8 mouse cellular contexts compared by ENCODE assay signal in the genomic region with DNA sequence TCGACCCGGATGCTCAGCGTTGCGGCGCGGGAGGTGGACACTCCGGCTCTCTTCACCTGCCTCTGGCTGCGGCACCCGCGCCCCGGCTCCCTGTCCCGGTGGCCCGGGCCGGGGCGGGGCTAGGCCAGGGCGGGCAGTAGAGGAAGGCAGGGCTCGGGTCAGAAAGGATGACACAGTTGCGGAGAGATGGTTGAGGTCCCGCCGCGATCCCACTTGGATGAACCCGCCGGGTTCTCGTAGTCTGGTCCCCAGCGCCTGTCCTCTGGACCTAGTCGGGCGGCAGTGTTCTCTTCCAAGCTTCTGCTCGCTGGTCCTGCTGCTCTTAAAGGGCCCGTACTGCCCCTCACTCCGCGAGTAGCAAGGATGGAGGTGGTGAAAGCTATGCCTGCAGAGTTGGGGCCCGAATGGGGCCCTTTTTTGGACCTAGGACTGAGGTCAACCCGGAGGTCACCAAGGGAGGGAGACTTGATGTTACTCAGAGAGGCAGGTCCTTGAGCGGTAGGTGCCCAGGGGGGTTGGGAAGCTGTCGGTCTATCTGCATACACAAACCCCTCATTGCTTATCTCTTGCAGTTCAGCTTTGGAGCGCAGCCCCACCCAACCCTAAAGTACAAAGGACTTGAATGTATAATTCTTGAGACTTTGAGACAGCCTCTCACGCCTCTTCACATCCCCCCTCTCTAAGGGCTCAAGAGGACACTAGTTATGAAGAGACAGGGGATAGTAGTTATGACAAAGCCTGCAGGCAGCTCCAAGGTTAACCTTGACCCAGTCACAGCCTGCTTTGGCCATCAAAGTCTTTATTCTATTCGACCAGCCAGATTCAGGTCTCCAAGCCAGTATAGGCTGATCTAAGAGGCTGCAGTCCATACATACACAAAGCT. TPM values are rescaled to one million over a fixed set of nuclear protein-coding genes. Genes with fewer than 3 reads are reported as not detected.
DNase-seq lines count a peak whose midpoint lies in the region; ATAC-seq and TF ChIP-seq lines count a peak whose summit lies in the region.

A gene (minus strand): TSS at position 540 of the 883 bp plus-strand sequence.

- peak; percentile 67 for ATAC-seq in kidney, embryonic 14.5 days (ENCODE audit: low FRiP score, low TSS enrichment)
- ATAC-seq in erythroid progenitor cell, adult 5-6 weeks (replicated peaks; ENCODE audit: low FRiP score, poor library complexity, severe bottlenecking) = peak; percentile 74
- peak; percentile 77 for ATAC-seq in hindbrain, embryonic 16.5 days
- peak; percentile 36; the same call in 1 of the 2 replicates for ATAC-seq in limb, embryonic 14.5 days (ENCODE audit: low FRiP score, low read depth)
- peak; percentile 68 for ATAC-seq in neural tube, embryonic 12.5 days (ENCODE audit: low FRiP score, low read depth)

- WGBS in kidney, embryonic 14.5 days = 1% methylated on average over 38 of the region's 38 CpGs
- under 1% methylated on average over 37 of the region's 38 CpGs for WGBS in hindbrain, embryonic 16.5 days
- 3% methylated on average over 25 of the region's 38 CpGs for WGBS in limb, embryonic 14.5 days
- WGBS in neural tube, embryonic 12.5 days = 1% methylated on average over 38 of the region's 38 CpGs

- H3K4me2 ChIP-seq in kidney, embryonic 14.5 days (replicated peaks; ENCODE audit: low read depth, low read length) = peak within 1 kb of the TSS; percentile 96
- H3K4me2 ChIP-seq in hindbrain, embryonic 16.5 days (ENCODE audit: low read length) = peak within 1 kb of the TSS; percentile 95
- peak within 1 kb of the TSS; percentile 84 for H3K4me2 ChIP-seq in limb, embryonic 14.5 days (replicated peaks; ENCODE audit: low read depth, low read length, severe bottlenecking)
- H3K4me2 ChIP-seq in neural tube, embryonic 12.5 days (replicated peaks) = peak within 1 kb of the TSS; percentile 76

- H3K9ac ChIP-seq in kidney, embryonic 14.5 days (ENCODE audit: low read depth, low read length) = peak within 1 kb of the TSS; percentile 66
- peak within 1 kb of the TSS; percentile 93 for H3K9ac ChIP-seq in hindbrain, embryonic 16.5 days (ENCODE audit: low read depth, low read length)
- peak within 1 kb of the TSS; percentile 76 for H3K9ac ChIP-seq in limb, embryonic 14.5 days (ENCODE audit: low read depth, low read length, severe bottlenecking)
- H3K9ac ChIP-seq in neural tube, embryonic 12.5 days = peak within 1 kb of the TSS; percentile 85

- peaks cover 10% of the 10 kb centered on the region for H3K4me1 ChIP-seq in kidney, embryonic 14.5 days (ENCODE audit: control insufficient read depth, insufficient read depth, low read length)
- peaks cover 4% of the 10 kb centered on the region; the same call in 1 of the 2 replicates for H3K4me1 ChIP-seq in brown adipose tissue, adult 24 weeks (ENCODE audit: control insufficient read depth, insufficient read depth, insufficient read length, low read length)
- H3K4me1 ChIP-seq in hindbrain, embryonic 16.5 days (ENCODE audit: control insufficient read depth, insufficient read depth, low read depth, low read length) = peaks cover 20% of the 10 kb centered on the region
- H3K4me1 ChIP-seq in limb, embryonic 14.5 days (ENCODE audit: control insufficient read depth, insufficient read depth, low read length) = peaks cover 11% of the 10 kb centered on the region
- H3K4me1 ChIP-seq in neural tube, embryonic 12.5 days = peaks cover 35% of the 10 kb centered on the region

- no peaks in the 10 kb centered on the region for H3K9me3 ChIP-seq in kidney, embryonic 14.5 days (ENCODE audit: control insufficient read depth, low read length)
- no peaks in the 10 kb centered on the region for H3K9me3 ChIP-seq in hindbrain, embryonic 16.5 days (ENCODE audit: control insufficient read depth, low read length)
- no peaks in the 10 kb centered on the region for H3K9me3 ChIP-seq in limb, embryonic 14.5 days (ENCODE audit: control insufficient read depth, low read length)
- no peaks in the 10 kb centered on the region for H3K9me3 ChIP-seq in neural tube, embryonic 12.5 days

- H3K36me3 ChIP-seq in kidney, embryonic 14.5 days (ENCODE audit: control insufficient read depth, insufficient read depth, low read length) = peaks cover 15% of the 10 kb centered on the region
- H3K36me3 ChIP-seq in hindbrain, embryonic 16.5 days (ENCODE audit: control insufficient read depth, insufficient read depth, low read length) = peaks cover 18% of the 10 kb centered on the region
- H3K36me3 ChIP-seq in limb, embryonic 14.5 days (ENCODE audit: control insufficient read depth, insufficient read depth, low read length) = peaks cover 23% of the 10 kb centered on the region
- H3K36me3 ChIP-seq in neural tube, embryonic 12.5 days = peaks cover 25% of the 10 kb centered on the region

- TF ChIP-seq POLR2A in limb, embryonic 14.5 days (IDR thresholded peaks at IDR 0.05; ENCODE audit: borderline replicate concordance, extremely low read depth, insufficient read depth, insufficient read length) = no peak

- H3K27me3 ChIP-seq in kidney, embryonic 14.5 days (ENCODE audit: control insufficient read depth, insufficient read depth, low read length) = peaks cover 21% of the 10 kb centered on the region
- H3K27me3 ChIP-seq in hindbrain, embryonic 16.5 days (replicated peaks; ENCODE audit: control insufficient read depth, insufficient read depth, low read length) = no peaks in the 10 kb centered on the region
- no peaks in the 10 kb centered on the region for H3K27me3 ChIP-seq in limb, embryonic 14.5 days (ENCODE audit: control insufficient read depth, insufficient read depth, low read length)
- H3K27me3 ChIP-seq in neural tube, embryonic 12.5 days (replicated peaks) = peaks cover 14% of the 10 kb centered on the region

- peak within 1 kb of the TSS; percentile 64 for H3K4me3 ChIP-seq in kidney, embryonic 14.5 days (ENCODE audit: low read length)
- H3K4me3 ChIP-seq in brown adipose tissue, adult 24 weeks (ENCODE audit: insufficient read depth, low read depth, low read length) = peak within 1 kb of the TSS; percentile 57
- peak within 1 kb of the TSS; percentile 78 for H3K4me3 ChIP-seq in hindbrain, embryonic 16.5 days (ENCODE audit: low read length)
- H3K4me3 ChIP-seq in limb, embryonic 14.5 days (replicated peaks; ENCODE audit: low read length) = peak within 1 kb of the TSS; percentile 63
- H3K4me3 ChIP-seq in neural tube, embryonic 12.5 days = peak within 1 kb of the TSS; percentile 73

- H3K27ac ChIP-seq in kidney, embryonic 14.5 days (ENCODE audit: low read depth, low read length) = no peak within 1 kb of the TSS
- H3K27ac ChIP-seq in brown adipose tissue, adult 24 weeks (replicated peaks; ENCODE audit: low read depth, low read length) = no peak within 1 kb of the TSS
- peak within 1 kb of the TSS; percentile 81 for H3K27ac ChIP-seq in hindbrain, embryonic 16.5 days (ENCODE audit: low read depth, low read length)
- no peak within 1 kb of the TSS for H3K27ac ChIP-seq in limb, embryonic 14.5 days (replicated peaks; ENCODE audit: low read depth, low read length)
- peak within 1 kb of the TSS; percentile 37; the same call in 1 of the 2 replicates for H3K27ac ChIP-seq in neural tube, embryonic 12.5 days

- no peak for DNase-seq in kidney, adult 18-20 months
- no peak for DNase-seq in limb, embryonic 14.5 days (ENCODE audit: low spot score)
- DNase-seq in adipocyte (ENCODE audit: low spot score) = no peak

RNA-seq across cellular contexts. Expression of the gene that starts here (rescaled TPM):
- polyA plus RNA-seq in kidney, embryonic 14.5 days (2014; fragmentation: Nextera tagmentation; extraction: Ambion mirVana) = 1.5 and 2.7 TPM in 2 replicates
- polyA plus RNA-seq in brown adipose tissue, adult 24 weeks (2012; ENCODE audit: insufficient read depth, insufficient read length, missing spikeins) = 0.36 TPM in 1 of 2 replicates, not detected in the other
- 314 and 326 TPM in 2 replicates for total RNA-seq in erythroid progenitor cell, adult 5-6 weeks (2015; ENCODE audit: low replicate concordance)
- 111 and 113 TPM in 2 replicates for total RNA-seq in erythroid progenitor cell, adult 5-6 weeks (2017; ENCODE audit: low replicate concordance)
- 33.7 and 36.2 TPM in 2 replicates for polyA plus RNA-seq in hindbrain, embryonic 16.5 days (2015; fragmentation: Nextera tagmentation; extraction: Ambion mirVana)
- 20.8 and 35.7 TPM in 2 replicates for polyA plus RNA-seq in limb, embryonic 14.5 days (2012; rRNA removed)
- polyA plus RNA-seq in limb, embryonic 14.5 days (2014; fragmentation: Nextera tagmentation; extraction: Ambion mirVana) = 4.8 and 5.0 TPM in 2 replicates
- polyA plus RNA-seq in neural tube, embryonic 12.5 days (2016; fragmentation: Nextera tagmentation; extraction: Ambion mirVana) = 12.2 and 13.8 TPM in 2 replicates

Comparison
In these comparisons a context has a peak if more than half of its experiments do, and no peak if none do; other contexts are left out.
1. H3K27ac ChIP-seq: peak in hindbrain, embryonic 16.5 days (single experiment) and neural tube, embryonic 12.5 days (single experiment); none in kidney, embryonic 14.5 days (single experiment), brown adipose tissue, adult 24 weeks (single experiment) and limb, embryonic 14.5 days (single experiment).
2. Peak in every context shown above with its lines, with median percentiles within 50 percentile points of each other: ATAC-seq, H3K4me2 ChIP-seq, H3K4me3 ChIP-seq and H3K9ac ChIP-seq.